Mouse (Mus musculus) midbrain, embryonic 15.5 days (tissue): Measurements from ENCODE around the gene Tspan18. TPM values are rescaled to one million over a fixed set of nuclear protein-coding genes. Genes with fewer than 3 reads are reported as not detected.

Source experiments
- ATAC-seq: fragments of 200-750 bp; cut with Nextera tagmentation; replicated peaks from 2 replicates; pipeline ENCODE4 v1.8.0; 2017; ENCODE audit warnings: moderate TSS enrichment
- H3K27ac ChIP-seq: fragments of 300-500 bp; sonication (generic); 2 replicates; pipeline ENCODE4 v1.5.1; 2015; ENCODE audit warnings: mild to moderate bottlenecking, inconsistent platforms
- H3K27me3 ChIP-seq: fragments of 300-500 bp; sonication (generic); replicated peaks from 2 replicates; pipeline ENCODE4 v1.6.1; 2015; ENCODE audit warnings: inconsistent platforms
- H3K36me3 ChIP-seq: fragments of 300-500 bp; sonication (generic); replicated peaks from 2 replicates; pipeline ENCODE4 v1.6.1; 2015; ENCODE audit warnings: inconsistent platforms
- H3K4me1 ChIP-seq: fragments of 300-500 bp; sonication (generic); 2 replicates; pipeline ENCODE4 v1.6.1; 2015; ENCODE audit warnings: inconsistent platforms
- H3K4me2 ChIP-seq: fragments of 300-500 bp; sonication (generic); 2 replicates; pipeline ENCODE4 v1.6.1; 2015; ENCODE audit warnings: inconsistent platforms, mild to moderate bottlenecking, moderate library complexity
- H3K4me3 ChIP-seq: fragments of 300-500 bp; sonication (generic); 2 replicates; pipeline ENCODE4 v1.5.1; 2015; ENCODE audit warnings: mild to moderate bottlenecking, inconsistent platforms
- H3K9ac ChIP-seq: fragments of 300-500 bp; sonication (generic); 2 replicates; pipeline ENCODE4 v1.6.1; 2015; ENCODE audit warnings: mild to moderate bottlenecking, inconsistent platforms
- H3K9me3 ChIP-seq: fragments of 300-500 bp; sonication (generic); 2 replicates; pipeline ENCODE4 v1.6.1; 2016; ENCODE audit warnings: inconsistent platforms
- WGBS: fragments of 180-500 bp; shearing (Covaris S2); methylation state at CpG from one replicate; pipeline ENCODE4 v1.1.7; 2015; ENCODE audit warnings: mixed read lengths; 5-methylcytosine and 5-hydroxymethylcytosine counted together
- polyA plus RNA-seq: library from polyadenylated mRNA; unstranded; fragments of >200 nt; fragmentation: Nextera tagmentation; extraction: Ambion mirVana; gene quantifications from 2 replicates; pipeline ENCODE4 v1.2.1, GENCODE M21; 2015

Gene Tspan18
- polyA plus RNA-seq, 1 experiment from 2014 or later: 22.6 TPM

DNA sequence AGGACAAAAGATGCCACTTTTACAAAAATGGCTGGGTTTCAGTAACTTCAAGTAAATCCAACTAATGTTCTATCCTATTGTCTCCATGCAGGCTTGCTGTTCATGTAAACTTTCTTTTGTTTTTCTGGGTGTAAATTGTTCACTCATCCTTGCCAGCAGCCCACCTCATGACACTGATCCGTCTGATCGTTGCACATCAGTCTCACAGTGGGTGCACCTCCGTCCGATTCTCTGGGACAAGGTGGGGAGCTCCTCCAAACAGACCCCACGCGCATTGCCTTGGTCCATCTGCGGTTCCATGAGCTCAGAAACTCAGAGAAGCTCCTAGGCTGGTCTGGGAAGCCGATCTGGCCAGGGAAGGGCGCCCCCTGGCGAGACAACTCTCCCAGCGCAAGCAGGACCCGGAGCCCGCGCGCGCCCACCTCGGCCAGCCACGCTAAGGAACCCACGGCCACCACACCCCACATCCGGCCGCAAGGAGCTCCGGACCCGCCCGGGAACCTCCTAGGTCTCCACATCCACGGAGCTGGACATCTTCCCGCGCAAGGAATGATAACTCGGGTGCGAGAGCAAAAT, 976 bp downstream of the Tspan18 start:
- Histone ChIP-seq H3K4me2 (peak overlapping the region; percentile 99), H3K36me3 (no peaks in the 10 kb centered on the region), H3K27me3 (no peaks in the 10 kb centered on the region), H3K27ac (peak overlapping the region; percentile 79), H3K4me1 (peaks cover 44% of the 10 kb centered on the region), H3K9ac (peak overlapping the region; percentile 83), H3K4me3 (peak overlapping the region; percentile 79), H3K9me3 (no peaks in the 10 kb centered on the region)
- under 1% methylated on average over 29 of the region's 29 CpGs for WGBS
- peak; percentile 74 for ATAC-seq

DNA sequence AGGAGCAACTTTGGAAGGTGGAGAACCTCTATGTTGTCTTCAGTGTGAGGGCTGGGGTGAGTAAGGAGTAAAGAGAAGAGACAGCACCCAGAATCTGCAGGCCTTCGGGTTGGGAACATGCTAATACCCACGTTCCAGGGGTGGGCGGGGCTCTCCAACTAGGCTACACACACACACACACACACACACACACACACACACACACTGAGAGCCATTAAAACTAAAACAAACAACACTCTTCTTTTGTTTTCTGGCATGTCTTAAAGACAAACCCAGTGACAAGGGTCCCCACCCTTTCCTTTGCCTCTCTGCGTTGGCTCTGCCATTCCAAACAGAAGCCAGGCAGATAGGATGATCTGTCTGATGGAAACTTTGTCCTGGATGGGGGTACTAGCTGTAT, 2.0 kb downstream of the Tspan18 start:
- H3K4me1 ChIP-seq: peaks cover 55% of the 10 kb centered on the region
- H3K27me3 ChIP-seq: no peaks in the 10 kb centered on the region
- no peaks in the 10 kb centered on the region for H3K9me3 ChIP-seq
- no peak for ATAC-seq
- H3K27ac ChIP-seq: no peak overlapping the region
- H3K4me2 ChIP-seq: peak overlapping the region; percentile 99
- H3K36me3 ChIP-seq: no peaks in the 10 kb centered on the region
- H3K9ac ChIP-seq: 0 out of 2 replicates have a peak overlapping the region, but pooled peaks have one; percentile 83
- peak overlapping the region; percentile 79 for H3K4me3 ChIP-seq
- WGBS: 74% methylated on average over 4 of the region's 4 CpGs

DNA sequence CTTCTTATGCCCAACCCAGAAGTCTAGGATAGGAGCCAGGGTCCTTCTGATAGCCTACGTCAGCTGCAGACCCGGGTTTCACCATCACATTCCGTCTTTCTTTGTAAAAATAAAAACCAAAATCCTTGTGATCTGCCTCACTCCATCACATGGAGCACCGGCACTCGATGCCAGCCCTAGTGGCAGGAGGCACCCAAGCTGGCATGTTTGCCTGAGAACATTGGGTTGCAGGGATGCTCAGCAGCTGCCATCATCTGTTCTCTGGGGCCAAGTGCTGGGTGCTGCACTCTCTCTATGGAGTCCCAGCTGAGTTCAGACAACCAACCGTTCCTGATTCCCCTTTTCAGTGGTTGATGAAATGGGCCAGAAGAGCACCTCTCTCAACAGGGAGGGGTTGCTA, 3.2 kb downstream of the Tspan18 start:
- WGBS: 90% methylated on average over 6 of the region's 6 CpGs
- Histone ChIP-seq H3K4me2 (no peak overlapping the region), H3K27ac (no peak overlapping the region), H3K9ac (no peak overlapping the region), H3K9me3 (no peaks in the 10 kb centered on the region), H3K4me1 (peaks cover 60% of the 10 kb centered on the region), H3K27me3 (no peaks in the 10 kb centered on the region), H3K4me3 (no peak overlapping the region), H3K36me3 (no peaks in the 10 kb centered on the region)
- no peak for ATAC-seq

DNA sequence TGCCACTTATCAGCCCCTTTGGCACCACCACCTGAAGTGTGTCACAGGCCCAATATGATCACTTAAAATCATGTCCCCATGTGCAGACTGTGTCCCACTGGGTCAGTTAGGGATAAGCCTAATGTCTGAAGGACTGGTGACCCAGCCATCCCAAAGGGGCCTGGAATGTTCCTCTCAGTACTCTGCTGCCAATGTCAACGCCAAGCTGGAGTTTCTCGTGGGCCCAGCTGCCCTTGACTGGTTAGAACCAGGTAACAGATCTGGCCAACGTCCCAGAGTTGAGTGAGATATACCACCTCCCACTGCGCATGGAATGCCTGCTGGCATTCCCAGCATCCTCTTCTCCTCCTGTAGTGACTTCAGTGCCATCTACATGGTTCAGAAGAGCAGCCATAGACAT, 5.2 kb downstream of the Tspan18 start:
- peaks cover 69% of the 10 kb centered on the region for H3K4me1 ChIP-seq

DNA sequence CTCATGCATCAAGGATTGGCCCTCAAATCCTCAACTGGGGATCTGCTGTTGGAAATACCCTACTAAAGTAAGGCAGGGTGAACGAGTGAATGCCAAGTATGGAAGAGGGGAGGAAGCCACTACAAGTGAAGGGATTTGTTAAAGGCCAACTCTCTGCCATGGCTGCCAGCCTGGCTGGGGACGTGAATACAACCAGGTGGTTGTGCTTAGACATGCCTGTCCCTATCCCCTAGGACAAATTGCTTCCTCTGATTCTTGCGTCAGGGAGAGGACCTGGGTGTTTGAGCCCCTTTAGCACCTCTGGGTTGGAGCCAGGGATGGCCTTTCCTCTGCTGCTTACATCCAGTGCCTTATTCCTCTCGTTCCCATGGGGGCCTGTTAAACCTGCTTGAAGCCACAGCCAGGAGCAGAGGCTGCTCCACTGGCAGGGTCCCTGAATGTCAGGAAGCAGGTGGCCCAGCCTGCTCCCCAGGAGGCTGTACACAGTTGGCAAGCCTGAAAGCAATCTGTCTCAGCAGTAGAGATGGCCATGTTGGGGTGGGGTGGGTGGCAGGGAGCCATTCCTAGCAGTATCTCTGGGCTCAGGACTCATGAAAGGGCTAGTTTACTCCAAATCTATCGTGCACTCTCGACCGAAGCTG, 6.3 kb downstream of the Tspan18 start:
- H3K9ac ChIP-seq: no peak overlapping the region
- H3K36me3 ChIP-seq: no peaks in the 10 kb centered on the region
- H3K4me3 ChIP-seq: no peak overlapping the region
- H3K9me3 ChIP-seq: no peaks in the 10 kb centered on the region
- 71% methylated on average over 7 of the region's 7 CpGs for WGBS
- no peak overlapping the region; the same call in 1 of the 2 replicates for H3K27ac ChIP-seq
- no peaks in the 10 kb centered on the region for H3K27me3 ChIP-seq
- ATAC-seq: no peak
- peaks cover 62% of the 10 kb centered on the region for H3K4me1 ChIP-seq
- H3K4me2 ChIP-seq: no peak overlapping the region

More for the DNA sequence above, 5.2 kb downstream of the Tspan18 start:
- H3K9me3 ChIP-seq: no peaks in the 10 kb centered on the region
- no peak overlapping the region for H3K27ac ChIP-seq
- ATAC-seq: no peak
- H3K4me2 ChIP-seq: no peak overlapping the region
- H3K4me3 ChIP-seq: no peak overlapping the region
- no peaks in the 10 kb centered on the region for H3K27me3 ChIP-seq
- 84% methylated on average over 4 of the region's 4 CpGs for WGBS
- H3K36me3 ChIP-seq: no peaks in the 10 kb centered on the region
- H3K9ac ChIP-seq: no peak overlapping the region

DNA sequence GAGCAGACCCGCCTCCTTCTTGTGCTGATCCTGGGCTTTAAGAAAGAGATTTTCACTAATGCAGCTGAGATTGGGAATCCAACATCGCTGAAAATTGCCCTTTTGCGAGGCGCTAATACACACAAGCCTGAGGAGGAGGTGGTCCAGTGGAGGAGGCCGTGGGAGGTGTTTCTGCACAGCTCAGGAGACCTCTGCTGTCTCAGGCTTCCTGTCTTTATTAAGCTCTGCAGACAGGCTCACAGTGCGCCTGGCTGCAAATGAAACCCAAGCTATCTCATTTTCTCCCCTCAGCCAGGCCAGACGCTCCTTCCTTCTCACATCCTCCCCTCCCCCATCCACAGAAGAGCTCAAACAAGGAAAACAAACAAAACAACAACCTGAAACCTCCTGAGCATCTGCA, 9.6 kb downstream of the Tspan18 start:
- peak overlapping the region; percentile 54 for H3K27ac ChIP-seq
- WGBS: 40% methylated on average over 7 of the region's 7 CpGs
- peaks cover 48% of the 10 kb centered on the region for H3K4me1 ChIP-seq

DNA sequence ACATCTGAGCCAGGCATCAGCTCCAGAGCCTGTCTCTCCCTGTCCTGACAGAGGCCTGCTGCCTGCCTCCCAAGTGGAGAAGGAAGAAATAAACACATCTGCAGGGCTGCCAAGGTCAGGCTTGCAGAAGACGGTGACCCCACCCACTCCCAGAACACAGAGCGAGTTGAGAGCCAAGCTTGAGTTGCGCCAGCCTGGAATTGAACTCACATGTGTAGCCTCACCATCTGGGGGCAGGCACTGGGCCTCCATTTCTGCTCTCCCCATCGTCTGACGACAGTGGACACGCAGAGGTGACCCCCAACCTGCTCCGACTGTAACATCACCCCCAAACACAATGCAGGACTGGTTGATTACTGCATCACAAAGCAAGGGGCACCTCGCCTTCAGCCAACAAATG, 12.4 kb downstream of the Tspan18 start:
- no peak overlapping the region for H3K4me2 ChIP-seq
- H3K4me3 ChIP-seq: no peak overlapping the region
- H3K36me3 ChIP-seq: no peaks in the 10 kb centered on the region
- H3K27me3 ChIP-seq: no peaks in the 10 kb centered on the region
- H3K27ac ChIP-seq: no peak overlapping the region
- 78% methylated on average over 8 of the region's 8 CpGs for WGBS
- ATAC-seq: no peak
- peaks cover 51% of the 10 kb centered on the region for H3K4me1 ChIP-seq
- H3K9me3 ChIP-seq: no peaks in the 10 kb centered on the region
- no peak overlapping the region for H3K9ac ChIP-seq

More for the DNA sequence above, 9.6 kb downstream of the Tspan18 start:
- Histone ChIP-seq H3K9me3 (no peaks in the 10 kb centered on the region), H3K4me3 (no peak overlapping the region), H3K27me3 (no peaks in the 10 kb centered on the region), H3K9ac (no peak overlapping the region), H3K36me3 (no peaks in the 10 kb centered on the region), H3K4me2 (no peak overlapping the region)
- ATAC-seq: 0 out of 2 replicates have a peak, but pooled peaks have one; percentile 45

DNA sequence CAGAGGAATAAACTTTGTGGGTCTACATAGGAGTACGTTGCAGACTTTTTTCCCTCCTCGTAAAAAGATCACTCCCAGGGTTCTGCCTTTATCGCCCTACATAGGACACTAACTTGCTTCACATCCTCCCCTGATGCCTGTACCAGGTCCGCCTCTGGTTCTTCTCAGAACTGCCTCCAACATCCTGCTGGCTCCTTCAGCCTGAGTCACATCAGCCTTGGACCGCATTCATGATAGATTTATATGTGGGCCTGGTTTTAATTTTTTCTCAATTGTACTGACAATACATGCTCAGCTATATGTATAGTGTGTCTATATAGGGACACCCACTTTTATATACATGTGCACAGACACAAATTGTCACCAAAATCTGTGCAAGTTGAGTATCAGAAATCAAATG, 14.0 kb downstream of the Tspan18 start:
- no peaks in the 10 kb centered on the region for H3K36me3 ChIP-seq
- no peaks in the 10 kb centered on the region for H3K9me3 ChIP-seq
- no peak overlapping the region for H3K4me2 ChIP-seq
- no peak overlapping the region for H3K9ac ChIP-seq
- 90% methylated on average over 5 of the region's 5 CpGs for WGBS
- no peaks in the 10 kb centered on the region for H3K27me3 ChIP-seq
- ATAC-seq: no peak
- H3K4me3 ChIP-seq: no peak overlapping the region
- no peak overlapping the region for H3K27ac ChIP-seq
- peaks cover 48% of the 10 kb centered on the region for H3K4me1 ChIP-seq

DNA sequence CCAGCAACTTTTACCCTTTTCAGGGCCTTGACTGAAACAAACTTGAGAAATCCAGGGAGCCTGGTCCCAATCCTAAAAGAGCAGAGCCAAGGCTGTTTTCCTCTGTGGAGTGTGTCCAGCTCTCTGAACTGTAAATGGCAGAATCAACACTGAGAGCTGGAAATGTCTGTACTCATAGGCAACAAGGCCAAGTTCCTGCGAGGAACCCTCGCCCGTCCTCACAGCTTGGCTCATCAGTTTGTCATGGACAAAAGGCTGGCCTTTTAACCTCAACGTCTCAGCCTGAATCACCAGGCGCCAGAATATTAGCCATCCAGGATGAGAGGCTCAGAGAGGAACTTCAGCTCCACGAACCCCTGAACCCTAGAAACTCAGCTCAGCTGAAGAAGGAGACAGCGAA, 14.7 kb downstream of the Tspan18 start:
- Histone ChIP-seq H3K4me2 (no peak overlapping the region), H3K36me3 (no peaks in the 10 kb centered on the region), H3K9ac (no peak overlapping the region), H3K4me1 (peaks cover 44% of the 10 kb centered on the region), H3K27me3 (no peaks in the 10 kb centered on the region), H3K27ac (peak overlapping the region; percentile 48; the same call in 1 of the 2 replicates), H3K4me3 (no peak overlapping the region), H3K9me3 (no peaks in the 10 kb centered on the region)
- no peak for ATAC-seq
- 39% methylated on average over 7 of the region's 7 CpGs for WGBS

DNA sequence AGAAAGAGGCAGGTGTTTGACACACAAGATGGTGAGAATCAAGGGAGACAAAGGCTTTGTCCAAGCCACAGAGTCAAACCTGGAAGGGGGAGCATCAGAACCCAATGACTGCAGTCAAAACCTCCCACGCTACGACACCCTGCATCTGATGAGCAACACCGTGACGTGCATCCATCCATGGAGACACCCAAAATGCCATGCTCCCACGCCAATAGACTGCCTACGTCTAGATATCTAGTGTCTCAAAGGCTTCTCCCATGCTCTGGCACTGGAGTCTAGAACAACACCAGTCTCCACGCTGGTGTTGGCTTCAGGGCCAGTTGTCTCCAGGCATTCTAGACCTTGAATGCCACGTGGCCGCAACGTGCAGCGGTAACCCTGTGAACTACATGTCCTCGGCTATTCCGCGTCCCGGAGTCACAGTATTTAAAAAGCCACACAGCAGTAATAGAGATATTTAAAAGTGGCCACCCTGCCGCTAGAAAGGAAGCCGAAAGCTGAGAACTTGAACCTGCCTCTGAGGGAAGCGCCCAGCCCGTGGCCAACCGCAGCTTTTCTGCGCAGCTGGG, 15.4 kb downstream of the Tspan18 start:
- Histone ChIP-seq H3K4me1 (peaks cover 44% of the 10 kb centered on the region), H3K9ac (no peak overlapping the region), H3K4me3 (no peak overlapping the region), H3K36me3 (no peaks in the 10 kb centered on the region), H3K4me2 (no peak overlapping the region), H3K9me3 (no peaks in the 10 kb centered on the region), H3K27ac (peak overlapping the region; percentile 48), H3K27me3 (no peaks in the 10 kb centered on the region)
- ATAC-seq: no peak
- 70% methylated on average over 21 of the region's 21 CpGs for WGBS

DNA sequence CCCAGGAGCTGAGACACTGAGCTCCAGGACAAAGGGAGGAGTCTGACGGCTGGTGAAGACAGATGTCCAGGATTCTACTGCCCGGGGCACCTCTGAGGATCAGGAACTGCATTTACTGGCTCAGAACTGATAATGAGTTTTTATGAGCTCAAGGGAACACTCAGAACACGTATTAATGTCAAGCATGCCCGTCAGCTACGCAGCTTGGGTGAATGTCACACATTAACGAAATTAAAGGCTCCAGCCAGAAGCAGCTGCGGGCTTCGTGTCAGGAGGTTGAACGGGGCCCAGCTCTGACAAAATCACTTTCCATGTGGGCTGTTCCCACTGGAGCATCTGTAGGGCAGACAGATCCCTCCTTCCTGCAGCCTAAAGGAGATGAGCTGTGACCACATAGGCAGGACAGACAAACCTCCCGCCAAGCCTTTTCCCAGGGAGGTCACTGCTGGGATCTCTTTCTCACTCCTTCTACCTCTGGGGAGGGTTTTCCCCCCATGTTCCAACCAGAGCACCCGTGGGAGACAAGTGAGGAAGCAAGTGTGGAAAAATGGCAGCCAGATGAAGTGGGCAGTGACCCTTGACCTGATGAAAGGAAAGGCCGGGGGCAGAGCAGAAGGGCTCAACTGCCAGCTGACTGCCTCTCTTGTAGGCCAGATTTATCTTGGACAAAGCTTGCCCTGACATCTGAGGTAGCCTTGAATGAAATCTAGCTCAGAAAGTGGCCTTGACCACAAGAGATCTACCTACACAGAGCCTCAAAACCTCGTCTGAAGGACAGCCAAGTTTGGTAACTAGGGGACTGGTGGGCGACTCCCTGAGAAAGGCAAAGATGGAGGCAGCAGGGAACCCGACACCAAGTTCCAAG, 20.3 kb downstream of the Tspan18 start:
- no peaks in the 10 kb centered on the region for H3K36me3 ChIP-seq
- H3K4me3 ChIP-seq: no peak overlapping the region
- WGBS: 26% methylated on average over 15 of the region's 15 CpGs
- H3K9me3 ChIP-seq: no peaks in the 10 kb centered on the region
- H3K27ac ChIP-seq: peak overlapping the region; percentile 55
- H3K4me2 ChIP-seq: no peak overlapping the region
- H3K27me3 ChIP-seq: no peaks in the 10 kb centered on the region
- no peak overlapping the region for H3K9ac ChIP-seq
- H3K4me1 ChIP-seq: peaks cover 37% of the 10 kb centered on the region
- ATAC-seq: 0 out of 2 replicates have a peak, but pooled peaks have one; percentile 12

DNA sequence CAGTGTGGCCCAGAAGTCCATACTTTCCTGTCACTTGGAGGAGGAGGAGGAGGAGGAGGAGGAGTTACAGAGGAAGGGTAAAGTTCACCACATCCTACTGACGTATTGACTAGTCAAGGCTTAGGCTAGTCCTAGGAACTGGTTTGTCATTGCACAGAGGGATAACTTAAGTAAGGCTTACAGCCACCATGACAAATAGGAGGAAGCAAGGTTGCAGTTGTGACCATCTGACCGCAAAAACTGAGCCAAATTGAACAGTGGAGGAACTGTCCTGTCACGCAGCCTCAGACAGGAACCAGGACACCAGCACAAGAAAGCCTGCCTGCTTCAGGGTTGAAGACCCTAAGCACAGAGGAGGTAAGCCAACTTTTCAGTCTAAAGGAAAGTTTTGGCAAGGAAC, 21.8 kb downstream of the Tspan18 start:
- no peaks in the 10 kb centered on the region for H3K9me3 ChIP-seq
- H3K36me3 ChIP-seq: no peaks in the 10 kb centered on the region
- H3K4me2 ChIP-seq: no peak overlapping the region
- 80% methylated on average over 3 of the region's 3 CpGs for WGBS
- no peak overlapping the region for H3K4me3 ChIP-seq
- H3K4me1 ChIP-seq: peaks cover 33% of the 10 kb centered on the region
- no peaks in the 10 kb centered on the region for H3K27me3 ChIP-seq
- no peak overlapping the region for H3K27ac ChIP-seq
- no peak overlapping the region for H3K9ac ChIP-seq
- no peak for ATAC-seq
